Mouse (Mus musculus): ENCODE data around the gene Ruvbl1.

DNA sequence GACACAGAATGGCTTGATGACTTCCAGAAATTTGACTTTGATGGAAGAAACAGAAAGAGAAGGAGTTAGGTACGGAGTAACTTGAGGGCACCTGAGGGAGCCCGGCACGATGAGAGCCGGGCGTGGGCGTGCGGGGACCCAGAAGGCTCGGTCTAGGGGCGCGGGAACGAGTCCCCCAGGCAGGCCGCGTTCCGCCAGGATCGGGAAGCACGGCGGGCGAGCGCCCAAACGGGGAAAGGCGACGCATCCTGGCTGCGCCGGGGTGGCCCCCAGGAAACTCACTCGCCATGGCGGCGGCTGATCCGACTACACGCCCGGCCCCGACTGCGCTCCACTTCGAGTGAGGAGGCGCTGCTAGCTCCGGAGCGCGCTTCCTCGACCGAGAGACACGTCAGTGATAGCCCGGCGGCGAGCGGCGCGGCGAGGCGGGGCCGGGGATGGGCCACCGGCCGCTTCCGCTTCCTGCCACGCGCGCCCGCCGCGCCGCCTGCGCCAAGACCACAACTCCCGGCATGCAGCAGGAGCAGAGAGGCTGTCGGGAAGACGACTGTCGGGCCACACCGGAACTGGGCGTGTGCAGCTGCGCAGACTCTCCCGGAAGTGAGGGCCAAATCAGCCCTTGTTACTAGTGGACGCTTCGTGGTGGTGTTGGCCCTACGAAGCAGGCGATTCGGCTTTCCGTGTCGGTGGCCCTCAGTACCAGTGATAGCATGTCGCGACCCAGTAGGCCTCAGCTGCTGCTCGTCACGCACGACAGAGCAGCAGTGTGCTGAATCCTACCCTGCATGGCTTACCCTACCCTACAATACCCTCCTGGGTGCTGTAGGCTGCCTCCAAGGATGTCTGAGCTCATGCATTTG lies 53.4 kb downstream of the Ruvbl1 start, which contains the start of gene Sec61a1:
- TF ChIP-seq CTCF (IDR thresholded peaks at IDR 0.05; ENCODE audit: extremely low read depth, insufficient read depth, insufficient read length, insufficient replicate concordance) (no peak), POLR2A (IDR thresholded peaks at IDR 0.05; ENCODE audit: low read depth, low read length) (peak; percentile 93)
